Mouse (Mus musculus): ENCODE results near the gene Psmd11. TPM values are rescaled to one million over a fixed set of nuclear protein-coding genes. Genes with fewer than 3 reads are reported as not detected.

The Psmd11 gene
- polyA plus RNA-seq, 1 experiment from 2014 or later, result 346 TPM

DNA sequence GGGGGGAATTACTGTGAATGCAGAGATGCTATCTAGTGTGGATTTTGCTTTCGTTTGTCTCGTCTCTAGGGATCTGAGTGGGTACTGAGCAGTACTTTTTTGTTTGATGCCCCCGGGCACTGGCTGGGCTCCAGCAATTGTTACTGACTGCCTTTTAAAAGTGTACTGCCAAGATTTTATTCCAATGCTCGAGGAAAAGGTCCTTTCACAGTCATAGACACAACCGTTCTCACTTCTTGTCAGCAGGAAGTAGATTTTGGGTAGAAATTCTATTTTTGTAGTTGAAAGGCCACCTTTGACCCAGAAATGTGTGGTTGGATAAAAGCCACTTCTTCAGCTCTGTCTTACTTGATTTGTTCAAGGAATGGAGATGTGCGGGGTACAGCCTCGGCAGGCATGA, 85.4 kb downstream of the Psmd11 start:
- no peaks in the 10 kb centered on the region for H3K36me3 ChIP-seq
- H3K27me3 ChIP-seq, result no peaks in the 10 kb centered on the region
- no peaks in the 10 kb centered on the region for H3K9me3 ChIP-seq
- no peak for ATAC-seq (replicated peaks)
- no peak overlapping the region for H3K9ac ChIP-seq (replicated peaks)
- H3K27ac ChIP-seq (replicated peaks), result 0 out of 2 replicates have a peak overlapping the region, but pooled peaks have one; percentile 4
- H3K4me1 ChIP-seq, result peaks cover 64% of the 10 kb centered on the region
- no peak overlapping the region for H3K4me3 ChIP-seq
- no peak overlapping the region for H3K4me2 ChIP-seq (replicated peaks)
- WGBS, result 27% methylated on average over 7 of the region's 7 CpGs

GRCm38 (mm10) chr11:80515346-80515745, 86.9 kb downstream of the Psmd11 start:
- no peak overlapping the region for H3K9ac ChIP-seq (replicated peaks)
- WGBS, result 42% methylated on average over 1 of the region's 1 CpGs
- no peaks in the 10 kb centered on the region for H3K27me3 ChIP-seq
- no peaks in the 10 kb centered on the region for H3K36me3 ChIP-seq
- no peak overlapping the region for H3K4me2 ChIP-seq (replicated peaks)
- peaks cover 64% of the 10 kb centered on the region for H3K4me1 ChIP-seq
- H3K9me3 ChIP-seq, result no peaks in the 10 kb centered on the region
- ATAC-seq (replicated peaks), result no peak
- H3K4me3 ChIP-seq, result no peak overlapping the region
- H3K27ac ChIP-seq (replicated peaks), result peak overlapping the region; percentile 76

- H3K27me3 ChIP-seq, result no peaks in the 10 kb centered on the region
- no peaks in the 10 kb centered on the region for H3K36me3 ChIP-seq
- peaks cover 64% of the 10 kb centered on the region for H3K4me1 ChIP-seq
- no peak overlapping the region for H3K4me3 ChIP-seq
- no peak overlapping the region for H3K9ac ChIP-seq (replicated peaks)
- H3K27ac ChIP-seq (replicated peaks), result peak overlapping the region; percentile 76
- 67% methylated on average over 8 of the region's 8 CpGs for WGBS
- no peak overlapping the region for H3K4me2 ChIP-seq (replicated peaks)
- H3K9me3 ChIP-seq, result no peaks in the 10 kb centered on the region
- ATAC-seq (replicated peaks), result no peak
Measured at GRCm38 (mm10) chr11:80515895-80516294, 87.5 kb downstream of the Psmd11 start.

GRCm38 (mm10) chr11:80518421-80519367, 90.3 kb downstream of the Psmd11 start:
- H3K4me2 ChIP-seq (replicated peaks), result peak overlapping the region; percentile 22
- no peaks in the 10 kb centered on the region for H3K9me3 ChIP-seq
- peak overlapping the region; percentile 99 for H3K27ac ChIP-seq (replicated peaks)
- H3K36me3 ChIP-seq, result no peaks in the 10 kb centered on the region
- peaks cover 55% of the 10 kb centered on the region for H3K4me1 ChIP-seq
- ATAC-seq (replicated peaks), result peak; percentile 99
- peak overlapping the region; percentile 39 for H3K9ac ChIP-seq (replicated peaks)
- 14% methylated on average over 9 of the region's 9 CpGs for WGBS
- H3K27me3 ChIP-seq, result no peaks in the 10 kb centered on the region
- no peak overlapping the region for H3K4me3 ChIP-seq

DNA sequence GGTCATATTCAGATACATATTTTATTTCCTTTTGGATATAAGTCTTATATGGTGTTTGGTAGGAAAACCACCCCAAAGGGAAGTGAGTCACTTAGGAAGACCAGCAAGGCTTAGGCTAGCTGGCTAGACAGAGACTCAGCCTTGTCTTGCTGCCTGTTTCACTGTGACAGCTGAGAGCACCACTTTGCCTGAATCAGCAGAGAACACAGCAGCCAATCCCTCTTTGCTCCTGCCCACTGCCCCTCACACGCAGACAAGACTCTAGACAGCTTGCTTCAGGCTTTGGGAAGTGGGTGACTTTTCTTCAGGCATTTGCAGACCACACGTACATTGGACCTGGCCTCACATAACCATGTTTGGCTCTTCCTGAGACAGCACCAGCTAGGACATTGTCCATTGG, 92.7 kb downstream of the Psmd11 start:
- Histone ChIP-seq H3K36me3 (no peaks in the 10 kb centered on the region), H3K27me3 (no peaks in the 10 kb centered on the region), H3K27ac (replicated peaks) (no peak overlapping the region; the same call in 1 of the 2 replicates), H3K4me3 (no peak overlapping the region), H3K9ac (replicated peaks) (no peak overlapping the region), H3K4me1 (peaks cover 38% of the 10 kb centered on the region), H3K4me2 (replicated peaks) (no peak overlapping the region), H3K9me3 (no peaks in the 10 kb centered on the region)
- no peak for ATAC-seq (replicated peaks)
- WGBS, result 67% methylated on average over 2 of the region's 2 CpGs

Other genes with a start within 250 kb of the Psmd11 start
- gene Rnf135, start 244.8 kb upstream of the Psmd11 start, polyA plus RNA-seq (2015; fragmentation: Nextera tagmentation; extraction: Ambion mirVana), result 3.0 and 3.3 TPM in 2 replicates
- gene Rhot1, start 219.6 kb upstream of the Psmd11 start, polyA plus RNA-seq (2015; fragmentation: Nextera tagmentation; extraction: Ambion mirVana), result 75.7 and 78.6 TPM in 2 replicates
- gene Rhbdl3, start 127.7 kb upstream of the Psmd11 start, polyA plus RNA-seq (2015; fragmentation: Nextera tagmentation; extraction: Ambion mirVana), result 20.4 and 23.3 TPM in 2 replicates
- gene 5730455P16Rik, start 50.6 kb upstream of the Psmd11 start, polyA plus RNA-seq (2015; fragmentation: Nextera tagmentation; extraction: Ambion mirVana), result 33.9 and 37.9 TPM in 2 replicates
- gene Zfp207, start 45.3 kb upstream of the Psmd11 start, polyA plus RNA-seq (2015; fragmentation: Nextera tagmentation; extraction: Ambion mirVana), result 231 and 236 TPM in 2 replicates
- 105 and 120 TPM in 2 replicates for gene Cdk5r1, start 48.4 kb downstream of the Psmd11 start, polyA plus RNA-seq (2015; fragmentation: Nextera tagmentation; extraction: Ambion mirVana)

Measured in forebrain, embryonic 15.5 days (tissue).